Mouse (Mus musculus): Measurements from ENCODE around the gene Art4. TPM values are rescaled to one million over a fixed set of nuclear protein-coding genes. Genes with fewer than 3 reads are reported as not detected.

The Art4 gene
- total and polyA plus RNA-seq, 3 experiments, result 0.50 to 0.60 TPM; not detected in 1

- Histone ChIP-seq H3K36me3 (ENCODE audit: control insufficient read depth in 1 of 2, insufficient read depth in 2 of 2, low read length in 2 of 2) (no peaks in the 10 kb centered on the region), H3K79me2 (ENCODE audit: control insufficient read depth, insufficient read depth, low read length, poor library complexity) (no peaks in the 10 kb centered on the region), H3K9me3 (replicated peaks; ENCODE audit: insufficient read depth, low read length) (no peaks in the 10 kb centered on the region), H3K27me3 (ENCODE audit: control insufficient read depth in 1 of 2, insufficient read depth in 2 of 2, low read length in 2 of 2) (peaks cover 0 to 1% of the 10 kb centered on the region in 2 experiments; a peak in 1 of 4 replicates), H3K4me1 (ENCODE audit: control insufficient read depth in 1 of 2, insufficient read depth in 2 of 2, low read length in 2 of 2) (0 out of 4 replicates have a peak, but pooled peaks cover 0 to 4% of the 10 kb centered on the region in 2 experiments), H3K27ac (ENCODE audit: control insufficient read depth, low read depth, low read length) (no peak overlapping the region), H3K4me3 (ENCODE audit: control insufficient read depth in 1 of 2, insufficient read depth in 1 of 2, low read depth in 2 of 2, low read length in 2 of 2) (no peak overlapping the region), H3K9ac (ENCODE audit: control insufficient read depth, low read depth, low read length, poor library complexity, severe bottlenecking) (no peak overlapping the region)
- DNase-seq (ENCODE audit: low read depth, low spot score), result no peak
- TF ChIP-seq MXI1 (IDR thresholded peaks at IDR 0.05; ENCODE audit: low read depth, low read length), result no peak
- no peak for TF ChIP-seq ZMIZ1 (IDR thresholded peaks at IDR 0.05; ENCODE audit: low read depth, low read length)
- no peak for TF ChIP-seq BHLHE40 (IDR thresholded peaks at IDR 0.05; ENCODE audit: borderline replicate concordance, low read depth, low read length)
These were observed 8.6 kb downstream of the Art4 start for GRCm38 (mm10) chr6:136848971-136849370.

GRCm38 (mm10) chr6:136848399-136848798 lies 9.1 kb downstream of the Art4 start:
- no peak for DNase-seq (ENCODE audit: low read depth, low spot score)
- Histone ChIP-seq H3K27ac (ENCODE audit: control insufficient read depth, low read depth, low read length) (no peak overlapping the region), H3K36me3 (ENCODE audit: control insufficient read depth in 1 of 2, insufficient read depth in 2 of 2, low read length in 2 of 2) (no peaks in the 10 kb centered on the region), H3K27me3 (ENCODE audit: control insufficient read depth in 1 of 2, insufficient read depth in 2 of 2, low read length in 2 of 2) (peaks cover 0 to 1% of the 10 kb centered on the region in 2 experiments; a peak in 1 of 4 replicates), H3K9ac (ENCODE audit: control insufficient read depth, low read depth, low read length, poor library complexity, severe bottlenecking) (no peak overlapping the region), H3K79me2 (ENCODE audit: control insufficient read depth, insufficient read depth, low read length, poor library complexity) (no peaks in the 10 kb centered on the region), H3K4me3 (ENCODE audit: control insufficient read depth in 1 of 2, insufficient read depth in 1 of 2, low read depth in 2 of 2, low read length in 2 of 2) (no peak overlapping the region), H3K9me3 (replicated peaks; ENCODE audit: insufficient read depth, low read length) (no peaks in the 10 kb centered on the region), H3K4me1 (ENCODE audit: control insufficient read depth in 1 of 2, insufficient read depth in 2 of 2, low read length in 2 of 2) (0 out of 4 replicates have a peak, but pooled peaks cover 0 to 4% of the 10 kb centered on the region in 2 experiments)
- TF ChIP-seq POLR2A (IDR thresholded peaks at IDR 0.05; ENCODE audit: control insufficient read depth in 1 of 2, insufficient read depth in 1 of 2, low read depth in 1 of 2, low read length in 2 of 2, poor library complexity in 1 of 2) (no peak), MAX (IDR thresholded peaks at IDR 0.05; ENCODE audit: low read length) (peak; percentile 42; the same call in 1 of the 2 replicates), ETS1 (IDR thresholded peaks at IDR 0.05; ENCODE audit: low read depth, low read length) (no peak), TAL1 (IDR thresholded peaks at IDR 0.05; ENCODE audit: low read length) (no peak), MXI1 (IDR thresholded peaks at IDR 0.05; ENCODE audit: low read depth, low read length) (no peak), HCFC1 (IDR thresholded peaks at IDR 0.05; ENCODE audit: low read depth, low read length) (no peak), MAZ (IDR thresholded peaks at IDR 0.05; ENCODE audit: low read depth, low read length) (no peak)

- no peaks in the 10 kb centered on the region for H3K79me2 ChIP-seq (ENCODE audit: control insufficient read depth, insufficient read depth, low read length, poor library complexity)
- TF ChIP-seq TCF12 (IDR thresholded peaks at IDR 0.05; ENCODE audit: low read depth, low read length) (no peak), USF2 (IDR thresholded peaks at IDR 0.05; ENCODE audit: borderline replicate concordance in 1 of 2, insufficient read depth in 1 of 2, low read depth in 1 of 2, low read length in 2 of 2) (no peak), MEF2A (IDR thresholded peaks at IDR 0.05; ENCODE audit: extremely low read depth, insufficient replicate concordance, low read depth, low read length, poor library complexity, severe bottlenecking) (no peak), KAT2A (conservative IDR thresholded peaks at IDR 0.05; ENCODE audit: low read depth, low read length) (no peak), CTCF (IDR thresholded peaks at IDR 0.05 in 2 of 3, conservative IDR thresholded peaks at IDR 0.05 in 1 of 3; ENCODE audit: control insufficient read depth in 1 of 3, insufficient read depth in 1 of 3, low read depth in 2 of 3, low read length in 3 of 3, poor library complexity in 1 of 3, severe bottlenecking in 1 of 3) (peak; percentile 26 to 47 (median 32); a peak in 5 of 6 replicates), POLR2A (IDR thresholded peaks at IDR 0.05; ENCODE audit: control insufficient read depth in 1 of 2, insufficient read depth in 1 of 2, low read depth in 1 of 2, low read length in 2 of 2, poor library complexity in 1 of 2) (no peak), SMC3 (IDR thresholded peaks at IDR 0.05; ENCODE audit: low read depth, low read length) (peak; percentile 22; the same call in 1 of the 2 replicates)
- H3K27ac ChIP-seq (ENCODE audit: control insufficient read depth, low read depth, low read length), result no peak overlapping the region
- H3K9me3 ChIP-seq (replicated peaks; ENCODE audit: insufficient read depth, low read length), result no peaks in the 10 kb centered on the region
- no peak overlapping the region for H3K9ac ChIP-seq (ENCODE audit: control insufficient read depth, low read depth, low read length, poor library complexity, severe bottlenecking)
- H3K4me1 ChIP-seq (ENCODE audit: control insufficient read depth in 1 of 2, insufficient read depth in 2 of 2, low read length in 2 of 2), result 0 out of 4 replicates have a peak, but pooled peaks cover 0 to 4% of the 10 kb centered on the region in 2 experiments
- peaks cover 0 to 1% of the 10 kb centered on the region in 2 experiments; a peak in 1 of 4 replicates for H3K27me3 ChIP-seq (ENCODE audit: control insufficient read depth in 1 of 2, insufficient read depth in 2 of 2, low read length in 2 of 2)
- no peak overlapping the region for H3K4me3 ChIP-seq (ENCODE audit: control insufficient read depth in 1 of 2, insufficient read depth in 1 of 2, low read depth in 2 of 2, low read length in 2 of 2)
- no peak for DNase-seq (ENCODE audit: low read depth, low spot score)
- no peaks in the 10 kb centered on the region for H3K36me3 ChIP-seq (ENCODE audit: control insufficient read depth in 1 of 2, insufficient read depth in 2 of 2, low read length in 2 of 2)
These were observed 9.7 kb downstream of the Art4 start for GRCm38 (mm10) chr6:136847790-136848189.
